Mouse (Mus musculus): ENCODE measurements around the gene Ror2.

Ror2 gene

GRCm38 (mm10) chr13:53191657-53192056 lies 94.3 kb downstream of the Ror2 start:
- DNase-seq: no peak

- no peak for DNase-seq
Observed at GRCm38 (mm10) chr13:53188935-53189334, 97.0 kb downstream of the Ror2 start.

- DNase-seq: no peak
Observed at GRCm38 (mm10) chr13:53184858-53185257, 101.1 kb downstream of the Ror2 start.

- no peak for DNase-seq
Observed at GRCm38 (mm10) chr13:53184149-53184548, 101.8 kb downstream of the Ror2 start.

- DNase-seq: no peak
Observed at GRCm38 (mm10) chr13:53183161-53183577, 102.8 kb downstream of the Ror2 start.

- peak; percentile 75 for DNase-seq
Observed at GRCm38 (mm10) chr13:53178594-53178993, 107.3 kb downstream of the Ror2 start.

GRCm38 (mm10) chr13:53178171-53178570 lies 107.8 kb downstream of the Ror2 start:
- peak; percentile 35 for DNase-seq

GRCm38 (mm10) chr13:53177424-53177718 lies 108.6 kb downstream of the Ror2 start:
- no peak for DNase-seq

- no peak for DNase-seq
Observed at GRCm38 (mm10) chr13:53176695-53177423, 109.1 kb downstream of the Ror2 start.

GRCm38 (mm10) chr13:53175041-53175440 lies 110.9 kb downstream of the Ror2 start:
- DNase-seq: no peak

GRCm38 (mm10) chr13:53163671-53164070 lies 122.3 kb downstream of the Ror2 start:
- DNase-seq: no peak

- DNase-seq: no peak
Observed at GRCm38 (mm10) chr13:53163060-53163459, 122.9 kb downstream of the Ror2 start.

- no peak for DNase-seq
Observed at GRCm38 (mm10) chr13:53159501-53159900, 126.4 kb downstream of the Ror2 start.

GRCm38 (mm10) chr13:53158405-53159005 lies 127.4 kb downstream of the Ror2 start:
- DNase-seq: no peak

GRCm38 (mm10) chr13:53156911-53157310 lies 129.0 kb downstream of the Ror2 start:
- no peak for DNase-seq

GRCm38 (mm10) chr13:53156282-53156681 lies 129.6 kb downstream of the Ror2 start:
- no peak for DNase-seq

GRCm38 (mm10) chr13:53145511-53145910 lies 140.4 kb downstream of the Ror2 start:
- no peak for DNase-seq

- DNase-seq: no peak
Observed at GRCm38 (mm10) chr13:53143076-53143475, 142.8 kb downstream of the Ror2 start.

- peak; percentile 42 for DNase-seq
Observed at GRCm38 (mm10) chr13:53142268-53142667, 143.7 kb downstream of the Ror2 start.

- DNase-seq: no peak
Observed at GRCm38 (mm10) chr13:53140298-53140697, 145.6 kb downstream of the Ror2 start.

- no peak for DNase-seq
Observed at GRCm38 (mm10) chr13:53130567-53130966, 155.4 kb downstream of the Ror2 start.

- DNase-seq: no peak
Observed at GRCm38 (mm10) chr13:53130032-53130431, 155.9 kb downstream of the Ror2 start.

- no peak for DNase-seq
Observed at GRCm38 (mm10) chr13:53125627-53126026, 160.3 kb downstream of the Ror2 start.

- DNase-seq: peak; percentile 51
Observed at GRCm38 (mm10) chr13:53122085-53122484, 163.8 kb downstream of the Ror2 start.

GRCm38 (mm10) chr13:53120906-53121305 lies 165.0 kb downstream of the Ror2 start:
- peak; percentile 56 for DNase-seq

Measured in kidney, postnatal 14 days (tissue).